Mouse (Mus musculus): ENCODE data around the gene Nfil3.

Nfil3 gene

DNA sequence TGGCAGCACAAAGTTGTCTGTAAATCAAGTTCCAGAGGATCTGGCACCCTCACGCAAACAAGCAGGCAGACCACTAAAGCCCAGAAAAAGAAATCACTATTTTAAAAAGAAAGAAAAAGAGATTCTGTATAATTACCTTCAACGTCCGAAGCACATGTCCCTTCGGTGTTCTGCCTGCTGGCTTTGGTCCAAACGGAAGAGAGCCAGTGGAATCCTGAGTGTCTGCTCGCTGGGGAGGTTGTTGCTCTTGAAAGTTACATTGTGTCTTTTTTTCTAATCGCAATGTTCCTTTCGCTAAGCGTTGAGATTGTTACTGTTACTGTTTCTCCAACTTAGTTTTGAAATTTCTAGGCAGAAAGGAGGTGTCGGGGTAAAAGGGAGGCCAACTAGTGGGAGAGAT is 50.3 kb downstream of the Nfil3 start:
- no peak for DNase-seq (ENCODE audit: low spot score)

DNA sequence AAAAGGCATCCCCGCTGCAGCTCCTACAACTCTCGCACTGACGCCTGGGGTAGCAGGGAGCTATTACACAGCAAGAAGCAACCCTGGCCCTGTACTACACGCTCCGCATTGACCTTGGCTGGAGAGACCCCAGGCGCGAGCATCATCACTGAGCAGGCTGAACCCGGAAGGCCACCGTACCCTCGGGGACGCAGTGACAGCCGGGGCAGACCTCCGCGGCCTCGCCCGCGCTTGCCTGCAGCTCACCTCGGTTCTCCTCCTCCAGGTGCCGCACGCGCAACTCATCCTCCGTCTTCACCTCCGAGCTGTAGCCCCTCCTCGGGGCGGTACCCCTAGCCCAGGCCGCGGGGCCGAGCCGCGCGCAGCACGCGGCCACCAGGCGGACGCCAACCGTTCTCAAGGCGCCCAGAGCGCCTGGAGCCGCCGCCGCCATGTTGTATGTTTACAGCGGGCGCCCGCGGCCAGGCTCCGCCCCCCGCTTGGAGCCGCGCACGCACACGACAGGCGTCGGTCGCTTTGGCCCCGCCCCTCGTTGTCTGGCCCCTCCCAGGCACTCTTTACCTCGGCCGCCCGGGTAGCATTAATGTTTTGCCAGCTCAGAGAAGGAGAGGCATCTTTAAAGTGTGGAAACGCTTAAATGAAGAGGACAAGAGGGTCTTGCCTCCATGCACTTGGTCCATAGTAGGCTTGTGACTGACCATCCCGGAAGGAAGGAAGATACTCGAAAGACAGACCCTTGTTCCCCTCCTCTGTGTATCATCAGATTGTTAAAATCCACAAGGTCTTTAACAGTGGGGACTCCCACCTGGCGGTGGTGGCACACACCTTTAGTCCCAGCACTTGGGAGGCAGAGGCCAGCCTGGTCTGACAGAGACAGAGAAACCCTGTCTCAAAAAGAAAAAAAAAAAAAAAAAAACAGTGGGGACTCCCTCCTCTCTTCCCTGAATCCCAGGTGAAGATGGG is 51.4 kb downstream of the Nfil3 start, which contains the start of gene Auh:
Auh (minus strand) TSS at position 473 of the 963 bp plus-strand sequence.
- peak; percentile 79 for DNase-seq (ENCODE audit: low spot score)

DNA sequence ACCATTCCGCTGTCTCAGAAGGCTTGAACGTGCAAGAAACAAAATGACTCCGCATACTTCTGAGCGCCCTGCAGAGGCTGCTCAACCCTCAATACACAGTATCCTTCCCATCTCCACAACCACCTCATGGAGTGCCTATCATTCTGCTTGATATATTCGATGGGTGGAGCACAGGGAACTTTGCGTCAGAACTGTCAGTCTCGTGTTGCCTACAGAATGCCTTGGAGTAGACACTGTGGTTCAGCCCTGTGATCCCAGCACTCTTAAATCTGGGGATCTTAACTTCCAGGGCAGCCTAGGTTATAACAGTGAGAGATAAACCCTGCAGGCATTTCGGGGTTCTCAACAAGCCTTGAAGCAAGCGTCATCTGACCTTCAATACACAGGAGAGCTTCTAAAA is 52.5 kb downstream of the Nfil3 start:
- no peak for DNase-seq (ENCODE audit: low spot score)

DNA sequence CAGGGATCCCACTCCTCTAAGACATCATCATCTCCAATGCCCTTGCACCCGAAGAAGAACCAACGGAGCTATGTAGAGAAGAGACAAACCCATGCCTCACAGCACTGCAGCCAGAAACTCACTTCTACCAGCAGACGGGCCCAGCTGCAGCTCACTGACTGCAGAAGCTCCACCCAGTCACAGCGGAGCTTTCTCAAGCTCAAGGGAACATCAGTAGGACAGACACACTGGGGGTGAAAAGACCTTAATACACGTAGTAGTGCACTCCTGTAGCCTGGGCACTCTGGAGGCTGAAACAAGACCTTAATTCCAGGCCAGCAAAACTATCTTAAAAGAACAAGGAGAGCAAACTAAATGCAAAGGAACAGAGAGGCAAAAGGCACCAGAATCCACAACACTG is 56.4 kb downstream of the Nfil3 start:
- no peak for DNase-seq (ENCODE audit: low spot score)

DNA sequence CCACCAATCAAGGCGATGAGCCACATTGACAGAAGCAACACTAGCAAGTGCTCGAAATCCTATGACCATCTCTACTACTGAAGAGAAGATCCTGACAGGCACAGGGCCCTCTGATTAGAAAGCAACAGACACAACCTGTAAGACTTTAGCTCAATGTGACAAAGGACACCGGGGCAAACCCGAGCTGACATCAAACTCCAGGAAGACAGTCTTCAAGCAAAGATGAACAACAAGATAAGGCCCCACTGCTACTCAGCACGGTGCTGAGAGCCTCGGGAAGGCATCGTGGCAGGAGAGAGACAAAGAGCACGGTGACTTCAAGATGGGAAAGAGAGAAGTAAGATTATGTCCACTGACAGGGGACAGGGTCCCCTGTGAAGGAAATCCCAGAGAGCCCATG is 58.9 kb downstream of the Nfil3 start:
- DNase-seq (ENCODE audit: low spot score): no peak

DNA sequence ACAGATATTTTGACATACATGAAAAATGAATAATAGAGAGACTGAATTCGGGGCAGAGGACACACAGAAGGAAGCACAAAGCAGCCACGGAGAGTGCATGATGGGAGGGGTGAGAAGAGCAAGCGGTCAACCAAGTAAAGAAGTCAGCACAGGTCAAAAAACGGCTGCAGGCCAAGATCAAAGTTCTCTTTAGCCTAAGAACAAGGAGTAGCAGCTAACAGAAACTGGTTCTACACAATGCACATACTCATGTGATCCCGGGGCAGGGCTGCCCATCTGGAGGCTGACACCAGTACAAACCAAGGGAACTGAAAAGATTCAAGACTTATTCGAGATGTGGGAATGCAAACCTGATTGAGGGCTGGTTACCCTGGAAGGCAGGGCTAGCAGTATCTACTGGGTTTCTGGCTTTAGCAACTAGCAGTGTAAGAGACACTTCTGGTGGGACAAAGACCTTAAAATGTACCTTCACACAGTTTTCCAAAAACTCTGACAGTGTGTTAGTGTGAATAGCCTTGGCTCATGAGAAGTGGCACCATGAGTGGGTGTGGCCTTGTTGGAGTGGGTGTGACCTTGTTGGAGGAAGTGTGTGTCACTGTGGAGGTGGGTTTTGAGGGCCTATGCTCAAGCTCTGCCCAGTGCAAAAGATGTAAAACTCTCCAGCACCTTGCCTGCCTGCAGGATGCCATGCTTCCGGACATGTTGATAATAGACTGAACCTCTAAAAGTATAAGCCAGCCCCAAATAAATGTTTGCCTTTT is 59.6 kb downstream of the Nfil3 start:
- DNase-seq (ENCODE audit: low spot score): no peak

DNA sequence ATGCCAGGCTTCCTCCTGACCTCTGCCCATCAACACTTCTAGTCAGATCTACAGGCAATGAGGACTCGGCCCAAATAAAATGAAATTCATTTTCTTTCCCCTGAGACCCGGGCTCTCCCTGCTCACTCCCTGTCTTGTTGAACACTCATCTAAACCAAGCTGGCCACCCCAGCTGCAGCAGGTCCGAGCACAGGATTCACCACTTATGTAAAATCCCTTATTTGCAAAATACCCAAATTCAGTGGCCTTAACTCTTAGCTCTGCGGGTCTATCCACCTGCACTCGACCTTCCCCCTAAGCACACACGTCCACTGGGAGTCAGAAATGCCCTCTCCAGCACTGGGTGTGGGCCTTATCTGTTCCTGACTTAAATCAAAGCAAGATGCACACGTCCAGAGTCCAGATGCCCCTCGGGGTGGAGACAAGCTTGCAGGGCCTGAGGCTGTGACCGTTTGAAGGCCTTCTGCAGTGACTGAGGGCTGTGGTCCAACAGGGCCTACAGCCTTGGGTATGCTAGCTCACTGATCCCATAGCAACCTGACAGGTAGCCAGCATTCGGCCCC is 61.0 kb downstream of the Nfil3 start:
- no peak for DNase-seq (ENCODE audit: low spot score)

DNA sequence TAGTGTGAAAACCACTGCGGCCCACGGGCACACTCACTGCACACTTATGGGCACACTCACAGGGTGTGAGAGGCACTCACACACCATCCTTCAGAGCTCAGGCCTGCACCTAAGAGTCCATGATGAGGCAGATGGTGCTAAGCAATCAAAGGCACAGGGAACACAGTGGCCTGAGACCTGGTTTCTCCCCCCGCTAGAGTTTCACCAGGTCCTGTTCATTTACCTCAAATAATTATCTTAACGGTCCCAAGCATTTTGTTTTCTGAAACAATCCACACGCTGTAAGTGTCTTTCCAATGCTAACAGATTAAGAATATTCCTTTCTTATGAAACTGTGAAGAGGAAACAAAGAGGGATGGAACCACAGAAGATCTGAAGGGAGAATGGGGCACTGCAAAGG is 62.5 kb downstream of the Nfil3 start:
- DNase-seq (ENCODE audit: low spot score): no peak
